Mouse (Mus musculus): Measurements from ENCODE around the gene Dab2. TPM values are rescaled to one million over a fixed set of nuclear protein-coding genes. Genes with fewer than 3 reads are reported as not detected.

Gene Dab2
- polyA plus RNA-seq, 1 experiment from 2014 or later = 55.6 TPM

DNA sequence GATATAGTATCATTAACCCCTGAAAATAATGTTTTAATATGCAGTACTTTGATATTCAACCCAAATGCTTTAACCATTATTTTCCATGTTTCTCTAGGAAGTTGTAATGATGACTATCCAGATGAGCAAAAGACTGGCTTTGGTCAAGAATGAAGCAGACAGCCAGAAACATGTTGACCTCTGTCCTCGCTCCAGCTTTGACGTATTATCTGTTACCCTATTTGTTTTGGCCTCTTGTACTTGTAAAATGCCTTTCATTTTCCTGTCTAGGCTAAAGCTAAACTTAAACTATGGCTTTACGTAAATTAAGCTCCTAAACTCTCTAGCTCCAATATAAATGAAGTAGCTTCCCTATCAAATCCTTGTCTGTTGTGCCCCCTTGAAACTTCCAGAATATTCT, 139.1 kb downstream of the Dab2 start:
- 87% methylated on average over 3 of the region's 3 CpGs for WGBS

DNA sequence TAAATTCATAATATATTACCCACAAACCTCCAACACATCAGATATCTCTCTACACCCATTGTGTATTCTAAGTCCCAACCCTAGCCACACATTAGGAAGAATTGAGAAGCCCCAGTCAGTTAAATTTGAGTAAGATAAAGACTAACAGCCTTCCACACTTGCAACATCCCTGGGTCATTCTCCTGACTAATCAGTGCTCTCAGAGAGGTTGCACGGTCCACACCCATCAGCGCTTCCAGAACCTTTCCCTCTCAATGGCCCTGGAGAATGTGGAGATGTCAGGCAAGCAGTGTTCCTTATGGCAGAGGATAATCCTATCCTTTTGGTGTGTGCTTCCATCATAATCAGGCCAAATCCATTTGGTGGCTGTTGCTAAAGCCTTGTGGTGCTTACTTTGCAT, 144.9 kb downstream of the Dab2 start:
- no peaks in the 10 kb centered on the region for H3K27me3 ChIP-seq (ENCODE audit: control insufficient read depth, insufficient read depth, low read length)
- 87% methylated on average over 2 of the region's 2 CpGs for WGBS
- no peaks in the 10 kb centered on the region for H3K4me1 ChIP-seq (replicated peaks; ENCODE audit: control insufficient read depth, insufficient read depth, low read length)
- no peak overlapping the region for H3K4me3 ChIP-seq (ENCODE audit: low read depth, low read length)
- DNase-seq (ENCODE audit: low spot score) (no peak), ATAC-seq (replicated peaks; ENCODE audit: low FRiP score) (no peak)
- H3K36me3 ChIP-seq (ENCODE audit: control insufficient read depth, insufficient read depth, low read length) = no peaks in the 10 kb centered on the region
- no peak overlapping the region for H3K9ac ChIP-seq (ENCODE audit: low read length)
- no peak overlapping the region for H3K4me2 ChIP-seq (ENCODE audit: low read depth, low read length, severe bottlenecking)
- H3K27ac ChIP-seq (ENCODE audit: low read depth, low read length) = no peak overlapping the region
- H3K9me3 ChIP-seq (ENCODE audit: control insufficient read depth, low read length) = no peaks in the 10 kb centered on the region

More for the DNA sequence above, 139.1 kb downstream of the Dab2 start:
- Histone ChIP-seq H3K36me3 (ENCODE audit: control insufficient read depth, insufficient read depth, low read length) (no peaks in the 10 kb centered on the region), H3K27ac (ENCODE audit: low read depth, low read length) (no peak overlapping the region), H3K4me1 (replicated peaks; ENCODE audit: control insufficient read depth, insufficient read depth, low read length) (no peaks in the 10 kb centered on the region), H3K4me3 (ENCODE audit: low read depth, low read length) (no peak overlapping the region), H3K9ac (ENCODE audit: low read length) (no peak overlapping the region), H3K27me3 (ENCODE audit: control insufficient read depth, insufficient read depth, low read length) (no peaks in the 10 kb centered on the region), H3K4me2 (ENCODE audit: low read depth, low read length, severe bottlenecking) (no peak overlapping the region), H3K9me3 (ENCODE audit: control insufficient read depth, low read length) (no peaks in the 10 kb centered on the region)
- ATAC-seq (replicated peaks; ENCODE audit: low FRiP score) (no peak), DNase-seq (ENCODE audit: low spot score) (no peak)

DNA sequence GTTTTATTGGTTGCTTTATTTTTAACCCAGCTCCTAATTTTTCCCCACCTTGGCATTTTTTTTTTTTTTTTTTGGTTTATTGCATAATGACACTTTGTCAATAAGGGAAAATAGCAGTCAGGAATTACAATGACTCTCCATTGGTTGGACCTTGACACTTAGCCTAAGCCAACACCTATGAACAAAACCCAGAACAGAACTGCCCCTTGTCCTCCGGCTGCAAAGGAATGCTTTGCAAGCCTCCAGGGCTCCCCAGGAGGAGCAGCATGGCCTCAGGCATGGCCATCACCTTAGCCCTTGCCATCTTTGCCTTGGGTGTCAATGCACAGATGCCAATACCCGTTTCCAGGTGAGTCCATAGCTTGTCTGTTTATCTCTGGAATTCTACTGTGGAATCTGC, 145.5 kb downstream of the Dab2 start, which contains the start of gene C9:
TSS of gene C9 (plus strand) at position 193 of the 400 bp plus-strand sequence.
- H3K9me3 ChIP-seq (ENCODE audit: control insufficient read depth, low read length) = no peaks in the 10 kb centered on the region
- no peak within 1 kb of the TSS for H3K4me2 ChIP-seq (ENCODE audit: low read depth, low read length, severe bottlenecking)
- H3K4me3 ChIP-seq (ENCODE audit: low read depth, low read length) = no peak within 1 kb of the TSS
- no peaks in the 10 kb centered on the region for H3K4me1 ChIP-seq (replicated peaks; ENCODE audit: control insufficient read depth, insufficient read depth, low read length)
- H3K9ac ChIP-seq (ENCODE audit: low read length) = no peak within 1 kb of the TSS
- ATAC-seq (replicated peaks; ENCODE audit: low FRiP score) (no peak), DNase-seq (ENCODE audit: low spot score) (no peak)
- H3K27me3 ChIP-seq (ENCODE audit: control insufficient read depth, insufficient read depth, low read length) = no peaks in the 10 kb centered on the region
- H3K36me3 ChIP-seq (ENCODE audit: control insufficient read depth, insufficient read depth, low read length) = no peaks in the 10 kb centered on the region
- 80% methylated on average over 2 of the region's 2 CpGs for WGBS
- H3K27ac ChIP-seq (ENCODE audit: low read depth, low read length) = no peak within 1 kb of the TSS

DNA sequence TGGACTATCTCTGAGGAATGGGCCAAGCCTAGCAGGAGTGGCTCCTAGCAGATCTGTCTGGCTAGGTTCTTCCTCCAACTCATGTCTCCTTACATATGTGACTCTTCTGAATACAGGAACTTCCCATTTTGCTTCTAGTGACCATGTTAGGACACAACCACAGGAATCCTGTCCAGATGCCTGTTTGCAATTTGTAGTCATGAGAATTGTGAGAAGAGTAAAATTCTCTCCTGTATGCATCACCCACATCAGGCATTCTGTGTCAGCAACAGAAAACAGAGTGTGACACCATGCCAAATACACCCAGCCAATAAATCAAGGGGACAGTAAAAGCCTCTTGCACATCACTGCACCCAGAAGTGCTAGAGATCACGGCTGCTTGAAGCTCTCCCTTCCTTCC, 146.6 kb downstream of the Dab2 start:
- WGBS = 90% methylated on average over 1 of the region's 1 CpGs

DNA sequence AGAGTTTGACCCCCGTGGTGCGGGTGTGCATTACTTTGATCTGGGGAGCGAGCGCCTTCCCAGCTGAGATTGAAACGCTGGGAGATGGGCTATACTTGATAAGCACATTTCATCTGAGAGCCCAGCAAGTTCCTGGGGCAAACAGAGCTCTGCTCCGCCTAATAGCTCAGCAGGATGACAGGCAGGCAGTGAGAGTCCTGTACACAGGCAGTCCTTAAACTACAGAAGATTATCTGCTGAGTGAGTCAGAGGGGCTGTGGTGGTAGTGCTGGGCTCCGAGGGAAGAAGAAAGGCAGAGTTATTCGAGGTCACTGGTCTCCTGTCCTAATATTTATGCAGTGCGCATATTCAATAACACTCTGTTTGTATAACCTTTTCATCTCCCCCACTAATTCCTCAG, 149.3 kb downstream of the Dab2 start:
- 28% methylated on average over 9 of the region's 9 CpGs for WGBS
- H3K27ac ChIP-seq (ENCODE audit: low read depth, low read length) = no peak overlapping the region
- no peaks in the 10 kb centered on the region for H3K36me3 ChIP-seq (ENCODE audit: control insufficient read depth, insufficient read depth, low read length)
- DNase-seq (ENCODE audit: low spot score) (no peak), ATAC-seq (replicated peaks; ENCODE audit: low FRiP score) (0 out of 2 replicates have a peak, but pooled peaks have one; percentile 33)
- H3K4me3 ChIP-seq (ENCODE audit: low read depth, low read length) = no peak overlapping the region
- no peak overlapping the region for H3K9ac ChIP-seq (ENCODE audit: low read length)
- no peaks in the 10 kb centered on the region for H3K9me3 ChIP-seq (ENCODE audit: control insufficient read depth, low read length)
- no peaks in the 10 kb centered on the region for H3K27me3 ChIP-seq (ENCODE audit: control insufficient read depth, insufficient read depth, low read length)
- no peaks in the 10 kb centered on the region for H3K4me1 ChIP-seq (replicated peaks; ENCODE audit: control insufficient read depth, insufficient read depth, low read length)
- no peak overlapping the region for H3K4me2 ChIP-seq (ENCODE audit: low read depth, low read length, severe bottlenecking)

More for the DNA sequence above, 146.6 kb downstream of the Dab2 start:
- H3K4me3 ChIP-seq (ENCODE audit: low read depth, low read length) = no peak overlapping the region
- no peak for ATAC-seq (replicated peaks; ENCODE audit: low FRiP score)
- no peak for DNase-seq (ENCODE audit: low spot score)
- no peak overlapping the region for H3K27ac ChIP-seq (ENCODE audit: low read depth, low read length)
- H3K9me3 ChIP-seq (ENCODE audit: control insufficient read depth, low read length) = no peaks in the 10 kb centered on the region
- no peak overlapping the region for H3K4me2 ChIP-seq (ENCODE audit: low read depth, low read length, severe bottlenecking)
- H3K4me1 ChIP-seq (replicated peaks; ENCODE audit: control insufficient read depth, insufficient read depth, low read length) = no peaks in the 10 kb centered on the region
- H3K27me3 ChIP-seq (ENCODE audit: control insufficient read depth, insufficient read depth, low read length) = no peaks in the 10 kb centered on the region
- H3K9ac ChIP-seq (ENCODE audit: low read length) = no peak overlapping the region
- H3K36me3 ChIP-seq (ENCODE audit: control insufficient read depth, insufficient read depth, low read length) = no peaks in the 10 kb centered on the region

DNA sequence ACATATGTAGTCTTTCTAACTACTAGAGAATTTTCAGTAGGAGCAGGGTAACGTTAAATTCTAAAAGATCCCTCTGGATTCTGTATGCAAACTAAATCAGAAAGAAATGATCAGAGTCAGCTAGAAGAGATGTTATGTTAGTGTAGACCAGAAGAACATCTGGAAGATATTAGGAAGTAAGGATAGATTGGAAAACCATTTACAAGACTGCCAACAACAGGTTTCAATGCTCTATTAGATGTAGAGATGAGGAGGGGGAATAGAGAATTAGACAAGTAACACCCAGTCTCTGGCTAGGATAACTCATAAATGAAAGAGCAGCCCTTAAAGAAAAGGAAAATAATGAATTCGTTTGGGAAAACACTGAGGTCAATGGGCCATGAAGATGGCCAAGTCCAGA, 154.9 kb downstream of the Dab2 start:
- no peak for DNase-seq (ENCODE audit: low spot score)
- H3K9me3 ChIP-seq (ENCODE audit: control insufficient read depth, low read length) = no peaks in the 10 kb centered on the region
- no peaks in the 10 kb centered on the region for H3K27me3 ChIP-seq (ENCODE audit: control insufficient read depth, insufficient read depth, low read length)
- no peak overlapping the region for H3K4me2 ChIP-seq (ENCODE audit: low read depth, low read length, severe bottlenecking)
- H3K4me3 ChIP-seq (ENCODE audit: low read depth, low read length) = no peak overlapping the region
- 76% methylated on average over 2 of the region's 2 CpGs for WGBS
- no peaks in the 10 kb centered on the region for H3K4me1 ChIP-seq (replicated peaks; ENCODE audit: control insufficient read depth, insufficient read depth, low read length)
- ATAC-seq (replicated peaks; ENCODE audit: low FRiP score) = no peak
- no peaks in the 10 kb centered on the region for H3K36me3 ChIP-seq (ENCODE audit: control insufficient read depth, insufficient read depth, low read length)
- no peak overlapping the region for H3K9ac ChIP-seq (ENCODE audit: low read length)
- H3K27ac ChIP-seq (ENCODE audit: low read depth, low read length) = no peak overlapping the region

DNA sequence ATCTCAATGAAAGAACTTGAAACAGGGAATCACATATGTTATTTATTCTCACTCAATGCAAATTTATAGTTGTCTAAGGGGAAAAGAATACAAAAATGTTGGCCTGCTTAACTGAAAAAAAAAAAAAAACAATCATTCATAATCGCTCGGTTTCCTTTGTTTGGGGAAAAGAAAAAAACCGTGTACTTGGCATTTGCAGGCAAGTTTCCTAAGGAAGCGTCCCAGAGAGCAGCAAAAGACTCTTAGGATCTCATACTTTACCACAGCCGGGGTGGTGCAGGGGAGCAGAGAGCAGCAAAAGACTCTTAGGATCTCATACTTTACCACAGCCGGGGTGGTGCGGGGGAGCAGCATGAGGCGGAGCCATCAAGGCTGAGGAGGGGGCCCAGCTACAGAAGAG, 161.8 kb downstream of the Dab2 start:
- Histone ChIP-seq H3K27ac (ENCODE audit: low read depth, low read length) (no peak overlapping the region), H3K9ac (ENCODE audit: low read length) (no peak overlapping the region), H3K4me3 (ENCODE audit: low read depth, low read length) (no peak overlapping the region), H3K9me3 (ENCODE audit: control insufficient read depth, low read length) (no peaks in the 10 kb centered on the region), H3K27me3 (ENCODE audit: control insufficient read depth, insufficient read depth, low read length) (no peaks in the 10 kb centered on the region), H3K36me3 (ENCODE audit: control insufficient read depth, insufficient read depth, low read length) (no peaks in the 10 kb centered on the region), H3K4me1 (replicated peaks; ENCODE audit: control insufficient read depth, insufficient read depth, low read length) (no peaks in the 10 kb centered on the region), H3K4me2 (ENCODE audit: low read depth, low read length, severe bottlenecking) (no peak overlapping the region)
- ATAC-seq (replicated peaks; ENCODE audit: low FRiP score) = no peak
- no peak for DNase-seq (ENCODE audit: low spot score)
- 77% methylated on average over 8 of the region's 8 CpGs for WGBS

DNA sequence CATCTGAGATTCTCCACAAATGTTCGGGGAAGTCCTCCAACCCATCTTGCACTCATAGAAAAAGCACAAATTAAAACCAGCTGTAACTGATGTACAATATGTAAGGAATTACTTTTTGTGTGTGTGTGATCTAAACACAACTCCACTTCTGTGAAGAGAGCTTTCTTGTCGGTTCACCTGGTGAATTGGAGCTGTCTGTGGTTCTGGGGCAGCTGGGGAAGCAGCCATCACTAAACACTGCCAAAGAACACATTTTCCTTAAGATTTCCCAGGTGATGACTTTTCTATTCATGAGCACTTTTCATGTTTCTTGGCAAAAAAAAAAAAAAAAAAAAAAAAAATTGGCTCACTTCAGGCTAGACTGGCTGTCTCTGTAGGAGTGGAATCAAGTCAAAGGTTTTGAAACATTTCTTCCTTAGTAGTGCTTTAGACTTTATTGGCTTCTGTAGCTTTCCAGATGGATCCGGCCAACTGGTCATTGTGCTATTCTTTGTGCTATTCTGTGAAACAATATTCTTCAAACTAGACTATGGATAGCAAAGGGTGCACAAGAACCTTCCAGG, 163.9 kb downstream of the Dab2 start:
- H3K4me1 ChIP-seq (replicated peaks; ENCODE audit: control insufficient read depth, insufficient read depth, low read length) = no peaks in the 10 kb centered on the region
- no peaks in the 10 kb centered on the region for H3K27me3 ChIP-seq (ENCODE audit: control insufficient read depth, insufficient read depth, low read length)
- no peak for ATAC-seq (replicated peaks; ENCODE audit: low FRiP score)
- H3K27ac ChIP-seq (ENCODE audit: low read depth, low read length) = no peak overlapping the region
- DNase-seq (ENCODE audit: low spot score) = no peak
- H3K4me2 ChIP-seq (ENCODE audit: low read depth, low read length, severe bottlenecking) = no peak overlapping the region
- no peak overlapping the region for H3K4me3 ChIP-seq (ENCODE audit: low read depth, low read length)
- WGBS = 80% methylated on average over 3 of the region's 3 CpGs
- no peaks in the 10 kb centered on the region for H3K36me3 ChIP-seq (ENCODE audit: control insufficient read depth, insufficient read depth, low read length)
- H3K9me3 ChIP-seq (ENCODE audit: control insufficient read depth, low read length) = no peaks in the 10 kb centered on the region
- H3K9ac ChIP-seq (ENCODE audit: low read length) = no peak overlapping the region

DNA sequence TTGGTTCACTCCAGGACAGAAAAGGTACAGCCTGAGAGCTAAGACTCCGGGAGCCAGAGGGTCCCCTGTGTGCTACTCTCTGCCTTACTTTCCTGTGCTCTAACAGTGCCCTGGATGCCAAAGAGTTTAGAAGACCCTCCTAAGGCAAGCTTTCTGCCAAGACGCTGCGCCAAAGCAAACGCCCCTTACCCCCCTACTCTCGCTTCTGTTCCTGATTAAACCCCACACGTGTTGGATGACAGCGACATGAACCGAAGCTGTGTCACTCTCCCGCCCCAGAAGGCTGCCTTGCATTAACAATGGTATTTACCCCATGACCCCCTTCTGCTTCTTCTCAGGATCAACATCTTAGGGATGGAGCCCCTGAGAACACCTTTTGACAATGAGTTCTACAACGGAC, 167.4 kb downstream of the Dab2 start:
- Histone ChIP-seq H3K9ac (ENCODE audit: low read length) (no peak overlapping the region), H3K4me3 (ENCODE audit: low read depth, low read length) (no peak overlapping the region), H3K36me3 (ENCODE audit: control insufficient read depth, insufficient read depth, low read length) (no peaks in the 10 kb centered on the region), H3K4me2 (ENCODE audit: low read depth, low read length, severe bottlenecking) (no peak overlapping the region), H3K27me3 (ENCODE audit: control insufficient read depth, insufficient read depth, low read length) (no peaks in the 10 kb centered on the region), H3K4me1 (replicated peaks; ENCODE audit: control insufficient read depth, insufficient read depth, low read length) (no peaks in the 10 kb centered on the region), H3K27ac (ENCODE audit: low read depth, low read length) (no peak overlapping the region), H3K9me3 (ENCODE audit: control insufficient read depth, low read length) (no peaks in the 10 kb centered on the region)
- ATAC-seq (replicated peaks; ENCODE audit: low FRiP score) (no peak), DNase-seq (ENCODE audit: low spot score) (no peak)
- 70% methylated on average over 10 of the region's 10 CpGs for WGBS
